Mouse (Mus musculus): Measurements from ENCODE around the gene Bmp2k.

Bmp2k gene

GRCm38 (mm10) chr5:96972474-96973130 lies 24.9 kb upstream of the Bmp2k start:
- in situ Hi-C loops (cut with MboI), result no loop called here

GRCm38 (mm10) chr5:96973714-96974113 lies 23.8 kb upstream of the Bmp2k start:
- in situ Hi-C loops (cut with MboI), result no loop called here

- in situ Hi-C loops (cut with MboI), result no loop called here
Measured at GRCm38 (mm10) chr5:96974661-96975060, 22.8 kb upstream of the Bmp2k start.

GRCm38 (mm10) chr5:96975112-96975511 lies 22.4 kb upstream of the Bmp2k start:
- in situ Hi-C loops (cut with MboI), result no loop called here

- in situ Hi-C loops (cut with MboI), result no loop called here
Measured at GRCm38 (mm10) chr5:96976150-96976549, 21.3 kb upstream of the Bmp2k start.

GRCm38 (mm10) chr5:96979296-96980007 lies 18.0 kb upstream of the Bmp2k start:
- in situ Hi-C loops (cut with MboI), result loop anchor here (5.0 kb wide), 1 partner anchor 47 kb away; no protein-coding TSS in a partner anchor

- in situ Hi-C loops (cut with MboI), result loop anchor here (5.0 kb wide), 1 partner anchor 48 kb away; no protein-coding TSS in a partner anchor
Measured at GRCm38 (mm10) chr5:96980008-96980634, 17.4 kb upstream of the Bmp2k start.

- in situ Hi-C loops (cut with MboI), result loop anchor here (5.0 kb wide), 1 partner anchor 50 kb away; no protein-coding TSS in a partner anchor
Measured at GRCm38 (mm10) chr5:96981987-96982386, 15.5 kb upstream of the Bmp2k start.

GRCm38 (mm10) chr5:96983142-96983541 lies 14.3 kb upstream of the Bmp2k start:
- in situ Hi-C loops (cut with MboI), result loop anchor here (5.0 kb wide), 1 partner anchor 51 kb away; no protein-coding TSS in a partner anchor

- in situ Hi-C loops (cut with MboI), result no loop called here
Measured at GRCm38 (mm10) chr5:96986850-96987249, 10.6 kb upstream of the Bmp2k start.

- in situ Hi-C loops (cut with MboI), result no loop called here
Measured at GRCm38 (mm10) chr5:96988880-96989279, 8.6 kb upstream of the Bmp2k start.

- in situ Hi-C loops (cut with MboI), result no loop called here
Measured at GRCm38 (mm10) chr5:96991156-96991555, 6.3 kb upstream of the Bmp2k start.

- in situ Hi-C loops (cut with MboI), result no loop called here
Measured at GRCm38 (mm10) chr5:96992651-96993050, 4.8 kb upstream of the Bmp2k start.

GRCm38 (mm10) chr5:96993057-96993456 lies 4.4 kb upstream of the Bmp2k start:
- in situ Hi-C loops (cut with MboI), result no loop called here

GRCm38 (mm10) chr5:96995791-96996190 lies 1.7 kb upstream of the Bmp2k start:
- in situ Hi-C loops (cut with MboI), result no loop called here

- in situ Hi-C loops (cut with MboI), result no loop called here
Measured at GRCm38 (mm10) chr5:96996401-96997309, 834 bp upstream of the Bmp2k start.

- in situ Hi-C loops (cut with MboI), result no loop called here
Measured at GRCm38 (mm10) chr5:96997802-96998565, 495 bp downstream of the Bmp2k start.

GRCm38 (mm10) chr5:96998566-96998907 lies 1.0 kb downstream of the Bmp2k start:
- in situ Hi-C loops (cut with MboI), result no loop called here

- in situ Hi-C loops (cut with MboI), result no loop called here
Measured at GRCm38 (mm10) chr5:96999601-97000000, 2.1 kb downstream of the Bmp2k start.

GRCm38 (mm10) chr5:97000524-97000923 lies 3.0 kb downstream of the Bmp2k start:
- in situ Hi-C loops (cut with MboI), result no loop called here

GRCm38 (mm10) chr5:97001153-97001552 lies 3.7 kb downstream of the Bmp2k start:
- in situ Hi-C loops (cut with MboI), result no loop called here

Measured in mature B cell (primary cell).